Mouse (Mus musculus) olfactory bulb, adult 2 months (tissue): Measurements from ENCODE around the gene Gm9821.

ENCODE experiments used
- CTCF ChIP-seq: fragments of 200-500 bp; IDR thresholded peaks from 2 replicates; pipeline ENCODE4 v1.5.1; 2012; ENCODE audit warnings: low read depth, mild to moderate bottlenecking, low read length, moderate library complexity; ENCODE audit not compliant: insufficient read depth
- POLR2A ChIP-seq: fragments of 200-500 bp; IDR thresholded peaks from 2 replicates; pipeline ENCODE4 v1.6.1; 2012; ENCODE audit warnings: mild to moderate bottlenecking, low read depth, low read length, moderate library complexity; ENCODE audit not compliant: insufficient read depth

DNA sequence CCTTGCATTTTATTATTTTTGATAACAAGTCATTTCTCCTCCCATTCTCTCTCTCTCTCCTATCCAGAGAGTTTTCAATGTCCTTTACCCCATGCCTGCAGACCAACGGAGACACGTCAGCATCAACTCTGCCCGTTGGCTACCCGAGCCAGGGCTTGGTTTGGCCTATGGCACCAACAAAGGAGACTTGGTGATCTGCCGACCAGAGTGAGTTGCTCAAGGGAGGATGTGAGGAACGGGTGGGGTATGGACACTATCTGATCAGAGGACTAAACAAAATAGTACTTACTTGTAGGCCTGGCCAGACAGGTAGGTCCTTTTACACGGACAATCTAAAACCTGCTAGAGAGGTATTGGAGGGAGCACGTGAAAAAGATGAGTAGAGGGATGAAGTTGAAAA lies 45.1 kb upstream of the Gm9821 start:
- no peak for TF ChIP-seq CTCF
- no peak for TF ChIP-seq POLR2A
